Mouse (Mus musculus): ENCODE data around the gene Cd274.

- no peak for TF ChIP-seq CTCF (IDR thresholded peaks at IDR 0.05; ENCODE audit: extremely low read depth, insufficient read depth, low read length)
- no peak for TF ChIP-seq POLR2A (IDR thresholded peaks at IDR 0.05; ENCODE audit: extremely low read depth, insufficient read depth, low read length)
Observed at GRCm38 (mm10) chr19:29362173-29362930, 4.9 kb upstream of the Cd274 start.

Measured in cortical plate, adult 2 months (tissue).